Mouse (Mus musculus) left cerebral cortex, adult 2 months (tissue): Measurements from ENCODE around the gene Gm4791. TPM values are rescaled to one million over a fixed set of nuclear protein-coding genes. Genes with fewer than 3 reads are reported as not detected.

Experiments
- DNase-seq, 2 experiments: peaks; one replicate each; pipeline ENCODE4 v3.0.0; 2021 to 2022; ENCODE audit warnings: low spot score in 2 of 2, mixed read lengths in 1 of 2; ENCODE audit errors: extremely low spot score in 1 of 2
- H3K27ac ChIP-seq: fragments of 200-600 bp; 2 replicates; pipeline ENCODE4 v1.8.1; 2022
- H3K4me3 ChIP-seq: fragments of 200-600 bp; 2 replicates; pipeline ENCODE4 v1.8.1; 2022
- CTCF ChIP-seq: fragments of 200-600 bp; IDR thresholded peaks from 2 replicates; pipeline ENCODE4 v1.8.1; 2022; ENCODE audit warnings: antibody characterized with exemption, mild to moderate bottlenecking, moderate library complexity
- intact Hi-C: fragments of 180-260 bp; cut with DNase I; formaldehyde crosslinking; loops from one replicate; pipeline ENCODE4 v1.15.1; 2025
- long read RNA-seq, 2 experiments: library from polyadenylated mRNA; stranded (forward); transcript quantifications; one replicate each; pipeline ENCODE4 v2.0.0; 2021; ENCODE audit warnings: borderline mapping rate in 2 of 2
- total RNA-seq, 2 experiments: library from RNA; stranded (reverse); gene quantifications; 2 replicates each; pipeline ENCODE4 v1.2.3; 2021

Gm4791 gene
- not detected for total RNA-seq
- long read RNA-seq, experiment 1 = 0 reads
- long read RNA-seq, experiment 2 = 0 reads

GRCm38 (mm10) chr9:46998338-46998791 lies at the start of gene Gm4791:
Gm4791 (plus strand) TSS chr9:46998741.
- TF ChIP-seq CTCF = no peak
- intact Hi-C loops = no loop called here
- no peak for DNase-seq
- no peak within 1 kb of the TSS for H3K27ac ChIP-seq
- no peak within 1 kb of the TSS for H3K4me3 ChIP-seq

DNA sequence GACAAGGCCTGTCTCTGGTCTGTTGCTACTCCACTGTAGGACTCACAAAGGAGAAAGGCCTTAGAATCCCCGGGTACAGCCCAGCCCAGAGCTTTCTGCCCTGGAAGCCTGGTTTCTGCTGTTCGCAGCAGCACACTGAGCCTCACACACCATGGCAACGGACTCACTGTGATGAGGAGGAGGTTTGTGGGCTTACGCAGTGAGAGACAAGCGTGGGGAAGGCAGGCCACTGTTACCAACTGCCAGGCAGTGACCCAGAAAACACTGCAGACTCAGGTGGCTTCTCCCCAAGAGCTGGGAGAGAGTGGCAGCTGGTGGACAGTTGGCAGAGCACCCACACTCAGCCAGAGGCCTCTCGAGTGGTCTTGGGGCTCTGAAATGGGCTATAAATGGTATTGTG lies 42.3 kb upstream of the Gm4791 start:
- intact Hi-C loops = loop anchor here (5.0 kb wide), 1 partner anchor 571 kb away; no protein-coding TSS in a partner anchor
- no peak overlapping the region for H3K4me3 ChIP-seq
- peak; percentile 24 to 58 for DNase-seq
- TF ChIP-seq CTCF = no peak
- peak overlapping the region; percentile 36; the same call in 1 of the 2 replicates for H3K27ac ChIP-seq

DNA sequence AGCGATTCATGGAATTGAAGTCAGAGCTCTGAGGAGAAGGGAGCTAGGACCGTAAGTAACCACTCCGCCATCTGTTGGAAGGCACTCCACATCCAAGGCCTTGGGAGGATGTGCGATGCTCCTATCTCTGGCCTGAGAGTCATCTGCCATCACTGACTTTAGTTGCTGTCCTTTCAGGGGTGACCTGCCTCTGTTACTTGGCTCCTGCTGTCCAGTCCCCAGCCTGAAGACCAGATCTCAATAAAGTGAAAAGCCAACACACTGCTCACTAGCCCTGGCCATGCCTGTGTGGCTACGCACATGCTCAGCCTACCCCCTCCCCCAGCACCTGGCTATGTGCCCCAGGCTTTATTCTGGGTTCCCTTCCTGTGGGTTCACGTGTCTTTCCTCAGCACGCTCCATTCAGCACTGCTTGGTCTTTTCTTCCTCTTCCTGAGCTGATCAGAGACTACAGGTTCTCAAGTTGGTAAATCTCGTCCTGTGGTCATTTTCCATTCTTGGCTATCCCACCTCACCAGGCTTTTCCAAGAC lies 41.1 kb upstream of the Gm4791 start:
- intact Hi-C loops = loop anchor here (5.0 kb wide), 1 partner anchor 570 kb away; no protein-coding TSS in a partner anchor
- H3K27ac ChIP-seq = no peak overlapping the region
- no peak for TF ChIP-seq CTCF
- no peak overlapping the region for H3K4me3 ChIP-seq
- DNase-seq = peak in 1 of 2 experiments; percentile 35

- no peak overlapping the region for H3K4me3 ChIP-seq
- TF ChIP-seq CTCF = no peak
- no peak for DNase-seq
- intact Hi-C loops = no loop called here
- peak overlapping the region; percentile 63 for H3K27ac ChIP-seq
These were observed 32.5 kb upstream of the Gm4791 start for GRCm38 (mm10) chr9:46966028-46966427.

DNA sequence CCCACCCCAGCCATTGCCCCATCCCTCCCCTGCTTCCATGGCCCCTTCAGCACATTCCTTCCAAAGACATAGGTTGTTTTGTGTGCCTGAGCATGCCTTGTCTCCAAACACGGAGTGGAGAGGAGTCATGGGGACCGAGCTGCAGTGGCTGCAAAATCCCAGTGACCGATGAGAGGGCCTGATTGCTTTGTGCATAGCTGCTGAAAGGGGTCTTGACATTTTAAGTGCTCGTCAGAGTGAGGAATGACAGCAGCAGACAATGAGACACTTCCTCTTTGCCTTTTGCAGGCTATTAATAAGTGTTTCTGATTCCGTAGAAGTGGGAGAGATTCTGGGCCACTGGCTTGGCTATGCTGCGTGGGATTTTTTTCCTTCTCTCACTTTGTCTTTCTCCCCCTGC lies 29.6 kb upstream of the Gm4791 start:
- intact Hi-C loops = no loop called here
- DNase-seq = no peak

GRCm38 (mm10) chr9:46969406-46969805 lies 29.1 kb upstream of the Gm4791 start:
- TF ChIP-seq CTCF = no peak
- no peak overlapping the region for H3K4me3 ChIP-seq
- DNase-seq = no peak
- intact Hi-C loops = no loop called here
- no peak overlapping the region for H3K27ac ChIP-seq

More for the DNA sequence above, 29.6 kb upstream of the Gm4791 start:
- Histone ChIP-seq H3K27ac (peak overlapping the region; percentile 19; the same call in 1 of the 2 replicates), H3K4me3 (no peak overlapping the region)
- no peak for TF ChIP-seq CTCF

DNA sequence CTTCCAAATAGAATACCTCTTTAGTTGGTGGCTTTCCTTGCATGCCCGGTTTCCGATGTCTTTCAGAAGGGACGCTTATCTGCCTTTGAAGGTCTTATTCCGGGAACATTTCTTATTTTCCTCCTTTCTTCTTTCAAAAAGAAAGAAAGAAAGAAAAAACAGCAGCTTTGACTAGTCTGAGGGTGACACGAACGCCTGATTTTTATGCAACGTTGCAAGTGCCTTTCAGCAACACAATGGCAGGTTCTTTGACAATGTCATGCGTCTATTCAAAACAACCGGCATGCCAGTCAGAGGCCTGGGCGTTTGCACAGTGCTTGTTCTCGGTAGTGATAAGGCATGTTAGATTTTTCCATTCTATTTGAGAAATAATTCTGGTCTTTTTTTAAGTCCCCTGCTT lies 19.7 kb upstream of the Gm4791 start:
- no peak overlapping the region for H3K4me3 ChIP-seq
- TF ChIP-seq CTCF = no peak
- no peak overlapping the region for H3K27ac ChIP-seq
- intact Hi-C loops = no loop called here
- no peak for DNase-seq

DNA sequence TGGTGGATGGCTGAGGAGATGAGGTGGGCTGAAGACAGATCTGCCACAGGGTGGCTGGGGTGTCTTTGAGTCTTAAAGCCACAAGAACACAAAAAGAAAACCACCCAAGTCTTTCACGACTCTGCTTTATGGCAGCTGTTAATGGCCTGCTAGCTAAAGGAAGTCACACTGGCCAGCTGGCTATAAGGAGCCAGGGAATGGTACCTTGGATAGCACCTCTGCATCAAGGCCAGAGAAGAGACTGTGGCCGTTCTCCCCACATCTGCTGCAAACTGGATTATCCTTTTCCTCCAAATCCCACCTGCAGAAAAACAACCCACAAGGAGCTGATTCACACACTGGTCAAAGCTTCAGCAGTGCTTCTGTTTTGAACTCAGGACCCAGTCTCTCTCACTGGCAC lies 18.4 kb upstream of the Gm4791 start:
- no peak for TF ChIP-seq CTCF
- intact Hi-C loops = no loop called here
- no peak overlapping the region for H3K27ac ChIP-seq

DNA sequence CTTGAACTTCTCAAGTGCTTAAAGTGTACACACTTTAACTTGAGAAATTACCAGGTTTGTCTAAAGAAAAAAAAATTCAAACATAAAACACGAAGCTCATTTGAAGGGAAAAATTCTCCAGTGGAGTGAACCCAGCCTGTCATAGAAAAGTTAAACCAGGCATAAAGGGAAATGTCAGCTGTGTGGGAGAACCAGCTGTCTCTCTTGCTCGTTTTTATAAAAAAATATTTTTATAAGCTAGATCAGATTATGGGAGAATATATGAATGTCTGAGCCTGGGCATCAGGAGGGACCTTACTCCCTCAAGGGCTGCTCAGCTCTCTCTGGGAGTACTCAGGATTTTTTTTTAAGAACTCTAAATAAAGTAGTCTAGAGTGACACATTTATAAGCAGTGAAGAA lies 15.1 kb upstream of the Gm4791 start:
- TF ChIP-seq CTCF = no peak
- H3K4me3 ChIP-seq = no peak overlapping the region
- intact Hi-C loops = no loop called here
- H3K27ac ChIP-seq = no peak overlapping the region
- DNase-seq = no peak

More for the DNA sequence above, 18.4 kb upstream of the Gm4791 start:
- DNase-seq = no peak
- no peak overlapping the region for H3K4me3 ChIP-seq

- intact Hi-C loops = no loop called here
- Histone ChIP-seq H3K27ac (no peak overlapping the region), H3K4me3 (no peak overlapping the region)
- DNase-seq = no peak
- TF ChIP-seq CTCF = no peak
These were observed 43.0 kb downstream of the Gm4791 start for GRCm38 (mm10) chr9:47041569-47041968.
